Mouse (Mus musculus) forebrain, embryonic 16.5 days (tissue): ENCODE data around the gene Abhd12b. TPM values are rescaled to one million over a fixed set of nuclear protein-coding genes. Genes with fewer than 3 reads are reported as not detected.

Source experiments
- ATAC-seq: fragments of 200-750 bp; cut with Nextera tagmentation; 2 replicates; pipeline ENCODE4 v1.8.0; 2017; ENCODE audit warnings: mild to moderate bottlenecking, moderate library complexity
- H3K27ac ChIP-seq: fragments of 300-500 bp; sonication (generic); 2 replicates; pipeline ENCODE4 v1.5.1; 2014; ENCODE audit warnings: low read length, control low read depth
- H3K27me3 ChIP-seq: fragments of 300-500 bp; sonication (generic); replicated peaks from 2 replicates; pipeline ENCODE4 v1.6.1; 2014; ENCODE audit warnings: low read length; ENCODE audit not compliant: control insufficient read depth, insufficient read depth
- H3K36me3 ChIP-seq: fragments of 300-500 bp; sonication (generic); 2 replicates; pipeline ENCODE4 v1.6.1; 2014; ENCODE audit not compliant: control insufficient read depth, insufficient read depth
- H3K4me1 ChIP-seq: fragments of 300-500 bp; sonication (generic); replicated peaks from 2 replicates; pipeline ENCODE4 v1.6.1; 2014; ENCODE audit warnings: low read length; ENCODE audit not compliant: control insufficient read depth, insufficient read depth
- H3K4me2 ChIP-seq: fragments of 300-500 bp; sonication (generic); 2 replicates; pipeline ENCODE4 v1.6.1; 2014; ENCODE audit warnings: mild to moderate bottlenecking, low read length, control low read depth
- H3K4me3 ChIP-seq: fragments of 300-500 bp; sonication (generic); replicated peaks from 2 replicates; pipeline ENCODE4 v1.5.1; 2014; ENCODE audit warnings: mild to moderate bottlenecking, low read length, control low read depth
- H3K9ac ChIP-seq: fragments of 300-500 bp; sonication (generic); replicated peaks from 2 replicates; pipeline ENCODE4 v1.6.1; 2014; ENCODE audit warnings: low read depth, low read length, control low read depth
- H3K9me3 ChIP-seq: fragments of 300-500 bp; sonication (generic); 2 replicates; pipeline ENCODE4 v1.6.1; 2016; ENCODE audit warnings: low read length; ENCODE audit not compliant: control insufficient read depth
- WGBS: fragments of 180-500 bp; shearing (Covaris S2); extraction: QIAGEN DNeasy Blood & Tissue Kit; methylation state at CpG from one replicate; pipeline ENCODE4 v1.1.7; 2014; 5-methylcytosine and 5-hydroxymethylcytosine counted together
- polyA plus RNA-seq: library from polyadenylated mRNA; unstranded; fragments of >200 nt; fragmentation: Nextera tagmentation; extraction: Ambion mirVana; gene quantifications from 2 replicates; pipeline ENCODE4 v1.2.1, GENCODE M21; 2015

Gene Abhd12b
- polyA plus RNA-seq, 1 experiment from 2014 or later = not detected

DNA sequence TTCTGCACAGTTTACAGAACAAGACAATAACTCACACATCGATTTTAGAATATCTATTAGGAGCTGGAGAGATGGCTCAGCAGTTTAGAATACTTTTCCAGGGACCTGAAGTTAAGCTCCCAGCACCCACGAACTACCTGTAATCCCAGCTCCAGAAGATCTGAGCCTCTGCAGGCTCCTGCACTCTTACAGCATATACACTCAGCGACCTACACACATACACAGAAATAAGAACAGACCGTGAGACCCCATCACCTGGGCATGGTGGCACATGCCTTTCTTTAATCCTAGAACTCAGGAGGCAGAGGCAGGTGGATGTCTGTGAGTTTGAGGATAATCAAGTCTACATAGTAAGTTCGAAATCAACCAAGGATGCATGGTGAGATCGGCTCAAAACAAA is 8.4 kb upstream of the Abhd12b start:
- Histone ChIP-seq H3K27me3 (no peaks in the 10 kb centered on the region), H3K36me3 (no peaks in the 10 kb centered on the region), H3K4me1 (peaks cover 9% of the 10 kb centered on the region), H3K4me3 (no peak overlapping the region), H3K4me2 (no peak overlapping the region), H3K9ac (no peak overlapping the region), H3K27ac (no peak overlapping the region), H3K9me3 (no peaks in the 10 kb centered on the region)
- no peak for ATAC-seq
- WGBS = 87% methylated on average over 6 of the region's 6 CpGs

DNA sequence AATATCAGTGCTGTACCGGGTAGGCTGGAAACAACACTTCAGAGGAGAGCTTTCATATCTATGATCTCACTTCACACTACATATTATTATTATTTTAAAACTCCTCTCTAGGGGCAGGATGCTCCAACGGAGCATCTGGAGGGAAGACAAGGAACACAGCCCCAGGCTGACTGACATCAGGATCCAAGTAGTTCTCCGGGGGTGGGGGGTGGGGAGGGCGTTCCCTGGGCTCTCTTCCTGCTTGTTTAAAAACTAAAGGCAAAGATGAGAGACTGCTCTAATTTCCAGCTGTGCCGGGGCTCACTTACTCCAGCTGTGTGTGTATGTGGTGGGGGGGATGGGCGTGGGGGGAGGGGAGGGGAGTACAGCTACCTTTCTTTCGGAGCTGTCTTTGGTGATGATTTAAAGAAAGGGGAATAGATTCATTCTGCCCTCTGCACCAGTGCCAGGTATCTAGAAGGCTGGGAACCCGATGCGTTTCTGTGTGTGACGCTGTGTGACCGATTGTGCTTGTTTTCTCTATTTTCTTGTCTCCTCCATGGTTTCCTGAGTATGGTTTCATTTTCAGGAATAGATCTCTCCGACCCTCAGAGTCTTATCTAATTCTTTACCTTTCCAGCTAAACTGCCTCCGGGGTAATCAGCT is 5.8 kb upstream of the Abhd12b start:
- WGBS = 7% methylated on average over 13 of the region's 13 CpGs
- Histone ChIP-seq H3K36me3 (no peaks in the 10 kb centered on the region), H3K9me3 (no peaks in the 10 kb centered on the region), H3K27ac (no peak overlapping the region), H3K9ac (no peak overlapping the region), H3K27me3 (no peaks in the 10 kb centered on the region), H3K4me2 (peak overlapping the region; percentile 33), H3K4me1 (peaks cover 9% of the 10 kb centered on the region), H3K4me3 (no peak overlapping the region)
- ATAC-seq = peak; percentile 41; the same call in 1 of the 2 replicates

DNA sequence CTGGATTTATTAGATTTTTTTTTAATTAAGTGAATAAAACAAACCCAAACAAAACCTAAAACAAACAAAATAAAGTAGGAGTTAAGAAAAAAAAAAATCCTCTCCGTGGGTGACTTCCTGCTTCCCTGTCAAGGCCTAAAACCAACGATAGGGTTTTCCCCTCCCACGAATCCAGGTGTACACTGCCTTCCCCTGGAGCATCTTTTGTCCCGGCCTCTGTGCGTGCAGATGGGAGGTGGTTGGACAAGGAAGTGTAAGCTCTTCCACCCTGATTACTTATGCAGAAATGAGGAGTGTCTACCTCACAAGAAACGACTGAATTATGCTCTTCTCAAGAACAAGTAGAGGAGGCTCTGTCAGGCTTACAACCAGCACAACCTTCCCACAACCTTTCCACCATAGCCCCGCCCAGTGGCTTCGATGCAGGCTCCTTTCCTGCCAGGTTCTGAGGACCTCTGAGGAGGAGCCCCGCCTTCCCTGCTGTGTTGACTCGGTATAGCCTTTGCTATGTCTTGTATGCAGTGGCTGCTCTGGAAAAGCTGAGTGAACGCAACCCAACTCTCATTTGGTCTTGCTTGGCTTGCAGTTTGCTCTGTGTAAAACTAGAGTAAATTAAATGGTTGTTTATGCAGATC is 5.2 kb upstream of the Abhd12b start:
- peaks cover 9% of the 10 kb centered on the region for H3K4me1 ChIP-seq
- no peak overlapping the region for H3K4me3 ChIP-seq
- H3K36me3 ChIP-seq = no peaks in the 10 kb centered on the region
- H3K9me3 ChIP-seq = no peaks in the 10 kb centered on the region
- no peak overlapping the region for H3K9ac ChIP-seq
- no peaks in the 10 kb centered on the region for H3K27me3 ChIP-seq
- peak overlapping the region; percentile 3; the same call in 1 of the 2 replicates for H3K4me2 ChIP-seq
- ATAC-seq = peak; percentile 24; the same call in 1 of the 2 replicates
- H3K27ac ChIP-seq = no peak overlapping the region
- WGBS = 17% methylated on average over 11 of the region's 11 CpGs

DNA sequence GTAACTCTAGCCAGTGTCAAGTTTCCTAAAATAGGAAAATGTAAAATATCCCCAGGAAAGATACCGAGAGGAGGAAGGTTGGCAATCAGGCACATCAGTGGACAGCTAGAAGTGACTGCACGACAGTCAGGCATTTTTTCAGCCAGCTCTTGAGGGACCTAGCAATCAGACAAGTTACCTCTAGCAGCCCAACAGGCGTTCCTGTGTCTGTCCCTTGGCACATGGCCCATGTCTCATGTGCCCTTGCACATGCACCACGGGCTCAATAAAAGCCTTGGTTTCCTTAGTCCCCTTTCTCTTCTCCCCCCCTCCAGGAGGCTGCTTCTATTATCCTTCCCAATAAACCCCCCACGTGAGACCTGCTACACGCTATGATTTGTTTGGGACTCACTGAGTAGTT is 2.3 kb downstream of the Abhd12b start:
- no peak overlapping the region for H3K4me2 ChIP-seq
- no peaks in the 10 kb centered on the region for H3K36me3 ChIP-seq
- no peaks in the 10 kb centered on the region for H3K4me1 ChIP-seq
- H3K4me3 ChIP-seq = no peak overlapping the region
- ATAC-seq = no peak
- no peaks in the 10 kb centered on the region for H3K27me3 ChIP-seq
- H3K9me3 ChIP-seq = no peaks in the 10 kb centered on the region
- H3K9ac ChIP-seq = no peak overlapping the region
- H3K27ac ChIP-seq = no peak overlapping the region
- WGBS = 43% methylated on average over 6 of the region's 6 CpGs

DNA sequence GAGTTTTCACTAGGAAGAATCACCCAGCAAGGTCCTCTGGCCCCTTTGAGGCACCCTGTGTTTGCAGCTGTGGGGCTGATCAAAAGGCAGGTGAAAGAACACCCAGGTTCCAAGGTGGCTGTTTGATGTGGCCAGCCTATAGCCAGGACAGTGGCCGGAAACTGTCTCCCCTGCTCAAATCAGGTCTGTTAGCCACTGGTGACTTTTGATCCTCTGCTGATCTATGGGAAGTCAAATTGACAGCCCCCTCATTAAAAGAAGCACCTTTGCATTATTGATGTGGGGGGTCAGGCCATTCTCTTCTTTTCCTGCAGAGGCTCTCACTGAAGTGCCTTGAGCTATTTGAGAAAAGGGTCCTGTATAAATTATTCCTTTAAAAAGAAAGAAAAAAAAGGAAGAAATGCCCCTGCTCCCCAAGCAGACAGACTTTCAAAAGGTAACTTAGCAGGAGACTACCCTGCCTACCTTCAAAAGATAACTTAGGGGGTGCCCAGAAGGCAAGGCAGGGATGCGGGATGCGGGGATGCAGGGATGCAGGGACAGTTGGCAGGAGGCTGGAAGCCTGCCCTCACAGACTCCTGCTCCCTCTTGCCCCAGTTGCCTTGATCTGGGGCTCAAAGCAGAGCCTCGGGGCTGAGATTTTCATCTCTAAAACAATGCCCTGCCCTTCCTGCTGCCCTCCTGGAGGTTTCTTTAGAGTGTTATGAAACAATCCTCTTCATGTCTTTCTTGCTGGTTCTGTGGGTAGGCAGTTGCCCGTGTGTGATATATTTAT is 3.5 kb downstream of the Abhd12b start:
- H3K4me3 ChIP-seq = no peak overlapping the region
- H3K4me1 ChIP-seq = no peaks in the 10 kb centered on the region
- WGBS = 51% methylated on average over 5 of the region's 5 CpGs
- ATAC-seq = no peak
- no peak overlapping the region for H3K27ac ChIP-seq
- no peak overlapping the region for H3K4me2 ChIP-seq
- no peaks in the 10 kb centered on the region for H3K27me3 ChIP-seq
- no peaks in the 10 kb centered on the region for H3K36me3 ChIP-seq
- no peak overlapping the region for H3K9ac ChIP-seq
- H3K9me3 ChIP-seq = no peaks in the 10 kb centered on the region

DNA sequence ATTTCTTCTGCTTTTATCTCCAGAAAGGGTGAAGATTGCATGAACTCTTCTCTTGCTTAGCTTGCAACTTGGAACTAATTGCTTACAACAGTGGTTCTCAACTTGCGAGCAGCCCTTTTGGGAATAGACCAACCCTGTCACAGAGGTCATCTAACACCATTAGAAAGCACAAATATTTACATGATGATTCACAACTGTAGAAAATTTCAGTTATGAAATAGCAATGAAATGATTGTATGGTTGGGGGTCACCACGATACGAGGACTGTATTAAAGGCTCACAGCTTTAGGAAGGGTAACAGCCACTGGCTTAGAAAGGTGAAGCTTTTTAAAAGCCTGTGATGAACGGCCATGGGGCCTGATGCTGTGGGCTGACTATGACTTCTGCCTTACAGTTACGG is 7.1 kb downstream of the Abhd12b start:
- no peak overlapping the region for H3K4me2 ChIP-seq
- H3K4me3 ChIP-seq = no peak overlapping the region
- H3K27ac ChIP-seq = no peak overlapping the region
- ATAC-seq = no peak
- H3K9ac ChIP-seq = no peak overlapping the region
- no peaks in the 10 kb centered on the region for H3K9me3 ChIP-seq
- H3K4me1 ChIP-seq = no peaks in the 10 kb centered on the region
- WGBS = 88% methylated on average over 5 of the region's 5 CpGs
- no peaks in the 10 kb centered on the region for H3K27me3 ChIP-seq
- H3K36me3 ChIP-seq = no peaks in the 10 kb centered on the region

DNA sequence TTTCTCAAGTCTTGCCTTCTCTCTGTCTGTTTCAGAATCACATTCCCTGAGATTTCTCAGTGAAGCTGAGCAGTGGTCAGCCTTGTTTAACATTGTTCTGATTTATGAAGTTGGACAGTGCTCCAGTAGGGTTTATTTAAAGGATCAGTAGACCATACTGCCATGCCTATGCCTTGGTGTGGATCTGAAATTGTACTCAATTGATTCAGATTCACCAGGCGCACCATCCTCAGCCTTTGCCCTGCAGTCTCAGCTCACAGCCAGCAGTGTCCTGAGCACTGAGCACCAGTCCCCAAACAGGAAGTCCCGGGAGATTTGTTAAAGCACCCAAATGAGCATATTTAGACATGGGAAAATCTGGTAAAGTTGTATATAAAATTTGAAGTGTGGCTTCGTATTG is 10.8 kb downstream of the Abhd12b start:
- Histone ChIP-seq H3K27me3 (no peaks in the 10 kb centered on the region), H3K4me1 (no peaks in the 10 kb centered on the region), H3K9me3 (no peaks in the 10 kb centered on the region), H3K9ac (no peak overlapping the region), H3K27ac (no peak overlapping the region), H3K4me2 (no peak overlapping the region), H3K4me3 (no peak overlapping the region), H3K36me3 (no peaks in the 10 kb centered on the region)
- WGBS = 85% methylated on average over 3 of the region's 3 CpGs
- ATAC-seq = no peak

DNA sequence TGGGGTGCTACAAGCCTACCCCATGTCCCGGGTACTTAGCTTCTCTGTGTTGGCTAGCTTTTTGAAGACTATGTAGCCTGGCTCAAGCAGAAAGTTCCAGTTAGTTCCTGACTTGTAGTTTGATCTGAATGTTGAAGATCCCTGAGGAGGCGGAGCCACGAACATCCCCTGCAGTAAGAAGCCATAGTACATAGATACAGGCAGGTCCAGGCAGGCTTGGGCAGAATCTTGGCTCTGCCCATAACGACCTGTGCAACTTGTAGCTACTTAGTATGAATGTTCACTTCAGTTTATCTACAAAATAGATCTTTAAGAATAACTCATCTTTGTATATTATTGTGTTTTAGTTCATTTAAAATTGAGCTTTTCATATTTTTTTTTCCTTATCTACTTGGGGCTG is 14.0 kb downstream of the Abhd12b start:
- H3K4me3 ChIP-seq = no peak overlapping the region
- H3K27ac ChIP-seq = no peak overlapping the region
- H3K27me3 ChIP-seq = no peaks in the 10 kb centered on the region
- no peak overlapping the region for H3K9ac ChIP-seq
- no peaks in the 10 kb centered on the region for H3K9me3 ChIP-seq
- no peaks in the 10 kb centered on the region for H3K4me1 ChIP-seq
- no peak overlapping the region for H3K4me2 ChIP-seq
- no peak for ATAC-seq
- no peaks in the 10 kb centered on the region for H3K36me3 ChIP-seq
- 90% methylated on average over 4 of the region's 4 CpGs for WGBS

DNA sequence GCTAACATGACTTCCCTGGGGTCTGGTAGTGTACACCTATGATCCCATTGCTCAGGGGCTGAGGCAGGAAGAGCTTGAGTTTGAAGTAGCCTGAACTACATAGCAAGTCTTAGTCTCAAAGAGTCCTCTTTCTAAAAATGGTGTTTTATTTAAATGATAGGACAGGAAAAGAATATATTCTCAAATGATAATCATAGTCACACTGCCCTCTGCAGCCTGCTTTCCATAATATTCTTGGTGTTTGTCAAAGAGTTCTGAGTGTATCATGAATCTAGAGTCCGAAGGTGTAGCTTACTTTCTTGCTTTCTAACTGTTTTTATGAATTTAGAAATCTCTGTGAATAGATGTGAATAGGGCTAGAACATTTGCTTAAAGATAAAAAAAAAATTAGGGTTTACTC is 16.0 kb downstream of the Abhd12b start:
- H3K4me2 ChIP-seq = no peak overlapping the region
- no peak overlapping the region for H3K4me3 ChIP-seq
- 92% methylated on average over 1 of the region's 1 CpGs for WGBS
- no peak overlapping the region for H3K27ac ChIP-seq
- no peaks in the 10 kb centered on the region for H3K9me3 ChIP-seq
- H3K4me1 ChIP-seq = no peaks in the 10 kb centered on the region
- no peaks in the 10 kb centered on the region for H3K36me3 ChIP-seq
- no peaks in the 10 kb centered on the region for H3K27me3 ChIP-seq
- no peak overlapping the region for H3K9ac ChIP-seq
- ATAC-seq = no peak
